Mouse (Mus musculus) v-Abl transformed pro-B cells (cell line): ENCODE results near the gene Pomgnt2.

Experiments used
- in situ Hi-C, 2 experiments: fragments of 400-800 bp; cut with MboI; formaldehyde crosslinking; loops; one replicate each; pipeline ENCODE4 v1.15.1; 2025; ENCODE audit not compliant: unreplicated experiment in 2 of 2

The Pomgnt2 gene

GRCm38 (mm10) chr9:122018079-122018478, 21.2 kb upstream of the Pomgnt2 start:
- in situ Hi-C loops: loop anchor here in 1 of 2 experiments (10.0 to 25.0 kb wide), 2 partner anchors 533 to 719 kb away; partner anchors contain the start of gene Topaz1

GRCm38 (mm10) chr9:122014241-122014667, 17.3 kb upstream of the Pomgnt2 start:
- in situ Hi-C loops: loop anchor here in 1 of 2 experiments (10.0 to 25.0 kb wide), 2 partner anchors 529 to 723 kb away; partner anchors contain the start of gene Topaz1

GRCm38 (mm10) chr9:122013629-122014028, 16.7 kb upstream of the Pomgnt2 start:
- in situ Hi-C loops: loop anchor here in 1 of 2 experiments (10.0 to 25.0 kb wide), 2 partner anchors 529 to 724 kb away; partner anchors contain the start of gene Topaz1

GRCm38 (mm10) chr9:122012816-122013215, 15.9 kb upstream of the Pomgnt2 start:
- in situ Hi-C loops: loop anchor here in 1 of 2 experiments (10.0 to 25.0 kb wide), 2 partner anchors 528 to 724 kb away; partner anchors contain the start of gene Topaz1

- in situ Hi-C loops: loop anchor here in 1 of 2 experiments (10.0 to 25.0 kb wide), 2 partner anchors 526 to 727 kb away; partner anchors contain the start of gene Topaz1
Observed at GRCm38 (mm10) chr9:122010751-122011150, 13.8 kb upstream of the Pomgnt2 start.

DNA sequence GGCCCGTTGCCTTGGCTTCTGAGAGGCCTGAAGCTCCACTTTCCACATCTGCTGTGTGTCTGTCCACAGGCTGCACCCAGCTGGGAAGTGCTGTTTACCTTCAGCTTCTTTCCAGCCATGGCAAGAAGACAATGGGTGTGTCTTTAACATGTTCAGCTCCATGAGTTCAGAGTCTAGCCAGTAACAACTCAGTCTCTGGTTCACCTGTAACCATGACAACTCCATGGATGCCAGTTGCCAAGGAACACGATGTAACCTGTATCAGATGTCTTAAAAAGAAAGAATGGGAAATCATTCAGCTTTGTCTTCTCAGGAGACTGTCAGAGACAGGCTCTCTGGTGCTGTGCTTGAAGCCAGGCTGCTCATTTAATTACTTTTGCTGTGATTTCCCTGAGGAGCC, 12.0 kb upstream of the Pomgnt2 start:
- in situ Hi-C loops: loop anchor here in 1 of 2 experiments (25.0 kb wide), 1 partner anchor 728 kb away; the partner anchor contains the start of gene Topaz1

DNA sequence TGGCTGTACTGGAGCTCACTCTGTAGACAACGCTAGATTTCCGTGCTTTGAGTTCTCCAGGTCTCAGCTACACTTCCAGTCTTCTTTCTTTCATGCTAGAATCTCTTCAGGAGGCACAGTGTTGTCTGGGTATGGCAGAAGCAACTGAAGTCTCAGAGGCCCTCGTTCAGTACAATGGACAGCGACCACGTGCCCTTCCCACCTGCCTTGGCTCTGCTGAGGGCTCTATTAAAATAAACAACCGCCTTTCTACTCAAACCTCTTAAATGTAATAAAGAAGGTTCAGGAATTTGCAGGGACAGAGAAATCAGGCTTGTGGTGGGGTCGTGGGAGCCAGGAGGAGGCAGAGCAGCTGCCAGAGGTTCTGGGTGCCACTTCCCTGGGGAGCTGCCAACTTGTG, 9.7 kb upstream of the Pomgnt2 start:
- in situ Hi-C loops: loop anchor here in 1 of 2 experiments (25.0 kb wide), 1 partner anchor 731 kb away; the partner anchor contains the start of gene Topaz1

DNA sequence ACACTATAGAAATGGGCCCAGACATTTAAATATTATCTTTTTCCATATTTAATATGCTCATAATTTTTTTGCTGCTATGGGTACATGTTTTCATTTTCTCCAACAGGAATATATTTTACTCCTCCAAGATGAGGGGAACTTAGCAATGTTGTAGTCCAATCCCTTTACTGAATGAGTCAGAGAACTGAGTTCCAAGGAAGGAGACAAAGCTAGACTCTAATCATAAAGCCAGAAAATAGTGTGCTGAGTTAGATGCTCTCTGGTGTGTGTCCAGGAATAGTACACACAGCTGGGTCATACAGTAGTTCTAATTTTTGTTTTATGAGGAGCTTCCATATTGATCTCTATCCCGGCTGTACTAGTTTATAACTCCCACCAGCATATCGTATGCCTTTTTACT, 9.3 kb upstream of the Pomgnt2 start:
- in situ Hi-C loops: loop anchor here in 1 of 2 experiments (25.0 kb wide), 1 partner anchor 731 kb away; the partner anchor contains the start of gene Topaz1

DNA sequence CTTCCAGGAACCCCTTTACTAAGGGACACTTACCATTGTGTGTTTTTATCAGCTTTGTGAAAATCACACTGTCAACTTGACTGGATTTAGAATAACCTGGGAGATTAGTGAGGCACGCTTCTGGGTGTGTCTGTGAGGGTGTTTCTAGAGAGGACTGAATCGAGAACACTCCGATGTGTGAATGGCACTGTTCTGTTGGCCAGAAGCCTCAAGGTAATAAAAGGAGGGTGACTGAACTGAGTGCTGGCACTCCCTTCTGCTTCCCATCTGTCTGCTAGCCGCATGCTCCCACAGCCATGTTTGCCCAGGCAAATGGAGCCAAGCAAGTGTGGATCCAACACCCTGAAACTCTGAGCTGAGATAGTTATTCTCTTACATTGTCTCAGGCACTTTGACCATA, 1.1 kb upstream of the Pomgnt2 start:
- in situ Hi-C loops: loop anchor here in 1 of 2 experiments (25.0 kb wide), 2 partner anchors 286 to 1511 kb away; partner anchors contain the start of genes Eif1b, Nktr, Sec22c and Ss18l2

- in situ Hi-C loops: loop anchor here in 1 of 2 experiments (25.0 kb wide), 2 partner anchors 283 to 1508 kb away; partner anchors contain the start of genes Eif1b, Nktr, Sec22c and Ss18l2
Observed at GRCm38 (mm10) chr9:121995508-121996131, 1.3 kb downstream of the Pomgnt2 start.

- in situ Hi-C loops: loop anchor here in 1 of 2 experiments (25.0 kb wide), 2 partner anchors 283 to 1508 kb away; partner anchors contain the start of genes Eif1b, Nktr, Sec22c and Ss18l2
Observed at GRCm38 (mm10) chr9:121995077-121995476, 1.8 kb downstream of the Pomgnt2 start.

GRCm38 (mm10) chr9:121993047-121993446, 3.9 kb downstream of the Pomgnt2 start:
- in situ Hi-C loops: loop anchor here in 1 of 2 experiments (25.0 kb wide), 2 partner anchors 281 to 1506 kb away; partner anchors contain the start of genes Eif1b, Nktr, Sec22c and Ss18l2

GRCm38 (mm10) chr9:121991041-121991440, 5.9 kb downstream of the Pomgnt2 start:
- in situ Hi-C loops: loop anchor here in 1 of 2 experiments (25.0 kb wide), 2 partner anchors 279 to 1504 kb away; partner anchors contain the start of genes Eif1b, Nktr, Sec22c and Ss18l2

GRCm38 (mm10) chr9:121989536-121989935, 7.4 kb downstream of the Pomgnt2 start:
- in situ Hi-C loops: loop anchor here (5.0 to 25.0 kb wide), 7 partner anchors 42 to 1502 kb away; partner anchors contain the start of genes Eif1b (in 1 of the 2), Nktr (in 1 of the 2), Sec22c (in 1 of the 2) and Ss18l2 (in 1 of the 2)

DNA sequence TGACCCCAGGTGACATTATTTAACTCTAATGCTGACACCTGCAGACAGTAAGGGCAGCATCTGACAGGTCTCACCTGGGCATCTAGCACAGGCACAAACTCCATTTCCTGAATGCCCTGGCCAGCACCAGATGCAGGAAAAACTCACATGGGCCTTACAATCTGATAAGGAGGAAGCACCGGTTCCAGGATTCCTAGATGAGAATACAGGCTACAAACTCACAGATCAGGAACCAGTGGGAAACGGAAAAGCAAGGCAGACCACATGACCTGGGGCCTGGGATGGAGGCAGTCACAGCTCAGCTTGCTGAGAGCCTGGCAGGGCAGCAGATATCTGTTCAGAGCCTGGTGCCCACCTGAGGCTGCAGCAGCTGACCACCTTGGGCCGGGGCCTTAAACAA, 8.0 kb downstream of the Pomgnt2 start:
- in situ Hi-C loops: loop anchor here (5.0 to 25.0 kb wide), 7 partner anchors 42 to 1502 kb away; partner anchors contain the start of genes Eif1b (in 1 of the 2), Nktr (in 1 of the 2), Sec22c (in 1 of the 2) and Ss18l2 (in 1 of the 2)

DNA sequence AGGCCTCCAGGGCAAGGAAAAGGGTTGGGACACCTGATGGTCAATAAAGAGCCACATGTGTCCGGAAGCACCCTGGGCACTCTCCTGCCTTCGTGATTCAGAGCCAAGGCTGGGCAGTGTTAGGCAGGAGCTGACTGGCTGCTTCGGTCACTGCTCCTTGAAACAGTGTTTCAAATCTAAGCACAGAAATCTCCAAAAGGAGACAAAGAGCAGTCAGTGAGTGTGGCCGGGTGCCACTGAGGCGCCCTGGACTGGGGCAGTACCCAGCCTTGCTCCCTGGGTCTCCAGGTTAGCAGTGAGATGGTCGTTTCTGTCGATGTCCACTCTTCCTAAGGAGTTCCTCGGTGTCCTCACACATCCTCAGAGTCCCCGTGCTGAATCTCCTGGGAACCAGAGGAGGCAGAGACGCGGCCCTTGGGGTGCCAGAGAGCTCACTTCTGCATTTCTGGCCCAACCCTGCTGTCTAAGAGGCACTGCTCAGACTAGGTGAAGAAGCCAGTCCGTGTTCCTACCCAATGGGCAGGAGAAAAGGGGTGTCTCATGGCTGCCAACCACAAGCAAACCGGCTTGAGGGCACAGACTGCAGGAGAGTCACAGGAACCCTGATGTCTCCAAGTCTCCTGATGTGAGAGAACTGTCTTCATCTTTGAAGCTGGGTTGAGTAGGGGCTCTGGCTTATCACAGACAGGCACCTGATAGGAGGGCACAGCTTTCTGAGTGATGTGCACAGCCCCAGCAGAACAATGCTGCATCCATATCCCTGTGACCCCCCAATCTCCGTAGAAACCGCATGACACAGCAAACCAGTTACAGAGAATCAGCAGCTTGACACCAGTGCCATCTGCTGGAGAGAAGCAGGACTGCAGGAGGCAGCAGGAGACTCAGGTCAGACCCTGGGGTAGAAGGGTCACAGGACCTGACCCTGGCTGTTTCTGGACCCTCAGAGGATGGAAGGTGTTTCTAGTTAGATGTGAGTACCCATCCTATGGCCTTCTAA, 12.1 kb downstream of the Pomgnt2 start:
- in situ Hi-C loops: loop anchor here (5.0 to 25.0 kb wide), 7 partner anchors 37 to 1497 kb away; partner anchors contain the start of genes Eif1b (in 1 of the 2), Nktr (in 1 of the 2), Sec22c (in 1 of the 2) and Ss18l2 (in 1 of the 2)

DNA sequence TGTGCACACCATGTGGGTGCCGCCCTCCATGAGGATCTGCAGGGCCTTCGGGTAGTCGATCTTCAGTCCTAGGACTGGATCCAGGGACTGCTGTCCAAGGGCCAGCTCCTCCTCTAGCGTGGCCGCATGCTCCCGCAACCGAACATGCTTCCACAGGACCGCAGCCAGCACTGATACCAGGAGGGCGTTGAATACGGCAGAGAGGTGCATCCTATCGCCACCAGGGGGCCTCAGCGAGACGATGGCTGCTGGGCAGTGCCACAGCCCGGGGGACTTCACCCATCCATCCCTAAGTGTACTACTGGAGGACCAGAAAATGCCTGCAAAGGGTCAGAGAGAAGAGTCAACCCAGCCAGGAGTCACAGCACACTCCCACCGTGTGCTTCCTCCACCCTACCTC, 13.4 kb downstream of the Pomgnt2 start:
- in situ Hi-C loops: loop anchor here (5.0 to 25.0 kb wide), 7 partner anchors 36 to 1496 kb away; partner anchors contain the start of genes Eif1b (in 1 of the 2), Nktr (in 1 of the 2), Sec22c (in 1 of the 2) and Ss18l2 (in 1 of the 2)

GRCm38 (mm10) chr9:121982665-121983064, 14.2 kb downstream of the Pomgnt2 start:
- in situ Hi-C loops: loop anchor here (5.0 to 25.0 kb wide), 7 partner anchors 35 to 1495 kb away; partner anchors contain the start of genes Eif1b (in 1 of the 2), Nktr (in 1 of the 2), Sec22c (in 1 of the 2) and Ss18l2 (in 1 of the 2)

GRCm38 (mm10) chr9:121982214-121982613, 14.7 kb downstream of the Pomgnt2 start:
- in situ Hi-C loops: loop anchor here (5.0 to 25.0 kb wide), 7 partner anchors 35 to 1495 kb away; partner anchors contain the start of genes Eif1b (in 1 of the 2), Nktr (in 1 of the 2), Sec22c (in 1 of the 2) and Ss18l2 (in 1 of the 2)
